Mouse (Mus musculus) liver, embryonic 13.5 days (tissue): Measurements from ENCODE around the gene Antxr1. TPM values are rescaled to one million over a fixed set of nuclear protein-coding genes. Genes with fewer than 3 reads are reported as not detected.

Source experiments
- ATAC-seq: fragments of 200-750 bp; cut with Nextera tagmentation; 2 replicates; pipeline ENCODE4 v1.8.0; 2017; ENCODE audit warnings: low read depth, mild to moderate bottlenecking, moderate number of reproducible peaks, moderate library complexity
- DNase-seq: peaks from one replicate; pipeline ENCODE4 v3.0.0; 2022
- H3K27ac ChIP-seq: fragments of 300-500 bp; sonication (generic); 2 replicates; pipeline ENCODE4 v1.5.1; 2015; ENCODE audit warnings: moderate library complexity, mild to moderate bottlenecking, inconsistent platforms
- H3K27me3 ChIP-seq: fragments of 300-500 bp; sonication (generic); 2 replicates; pipeline ENCODE4 v1.6.1; 2015; ENCODE audit warnings: mild to moderate bottlenecking, inconsistent platforms
- H3K36me3 ChIP-seq: fragments of 300-500 bp; sonication (generic); 2 replicates; pipeline ENCODE4 v1.6.1; 2015; ENCODE audit warnings: mild to moderate bottlenecking, inconsistent platforms
- H3K4me1 ChIP-seq: fragments of 300-500 bp; sonication (generic); replicated peaks from 2 replicates; pipeline ENCODE4 v1.6.1; 2015; ENCODE audit warnings: inconsistent platforms
- H3K4me2 ChIP-seq: fragments of 300-500 bp; sonication (generic); 2 replicates; pipeline ENCODE4 v1.6.1; 2015; ENCODE audit warnings: inconsistent platforms, mild to moderate bottlenecking, moderate library complexity
- H3K4me3 ChIP-seq: fragments of 300-500 bp; sonication (generic); replicated peaks from 2 replicates; pipeline ENCODE4 v1.5.1; 2015; ENCODE audit warnings: mild to moderate bottlenecking, inconsistent platforms
- H3K9ac ChIP-seq: fragments of 300-500 bp; sonication (generic); 2 replicates; pipeline ENCODE4 v1.6.1; 2015; ENCODE audit warnings: mild to moderate bottlenecking, inconsistent platforms
- H3K9me3 ChIP-seq: fragments of 300-500 bp; sonication (generic); replicated peaks from 2 replicates; pipeline ENCODE4 v1.6.1; 2016; ENCODE audit warnings: inconsistent platforms
- WGBS: fragments of 180-500 bp; shearing (Covaris S2); methylation state at CpG from one replicate; pipeline ENCODE4 v1.1.7; 2015; ENCODE audit not compliant: insufficient replicate concordance; 5-methylcytosine and 5-hydroxymethylcytosine counted together
- polyA plus RNA-seq: library from polyadenylated mRNA; unstranded; fragments of >200 nt; fragmentation: Nextera tagmentation; extraction: Ambion mirVana; gene quantifications from 2 replicates; pipeline ENCODE4 v1.2.1, GENCODE M21; 2015

The Antxr1 gene
- polyA plus RNA-seq, 1 experiment from 2014 or later, result 0.51 TPM

GRCm38 (mm10) chr6:87270452-87270851 lies 65.2 kb downstream of the Antxr1 start:
- Histone ChIP-seq H3K27me3 (0 out of 2 replicates have a peak, but pooled peaks cover 4% of the 10 kb centered on the region), H3K4me3 (no peak overlapping the region), H3K27ac (no peak overlapping the region), H3K36me3 (no peaks in the 10 kb centered on the region), H3K4me2 (no peak overlapping the region), H3K4me1 (no peaks in the 10 kb centered on the region), H3K9ac (no peak overlapping the region), H3K9me3 (peaks cover 6% of the 10 kb centered on the region; the same call in 1 of the 2 replicates)
- 36% methylated on average over 7 of the region's 7 CpGs for WGBS
- ATAC-seq, result no peak
- no peak for DNase-seq

- Histone ChIP-seq H3K4me1 (no peaks in the 10 kb centered on the region), H3K4me2 (no peak overlapping the region), H3K27me3 (0 out of 2 replicates have a peak, but pooled peaks cover 4% of the 10 kb centered on the region), H3K9ac (no peak overlapping the region), H3K9me3 (peaks cover 6% of the 10 kb centered on the region; the same call in 1 of the 2 replicates), H3K36me3 (no peaks in the 10 kb centered on the region), H3K27ac (no peak overlapping the region), H3K4me3 (no peak overlapping the region)
- no peak for ATAC-seq
- DNase-seq, result no peak
- 68% methylated on average over 7 of the region's 7 CpGs for WGBS
These were observed 65.7 kb downstream of the Antxr1 start for GRCm38 (mm10) chr6:87269950-87270349.

- Histone ChIP-seq H3K27me3 (no peaks in the 10 kb centered on the region), H3K36me3 (no peaks in the 10 kb centered on the region), H3K4me2 (no peak overlapping the region), H3K9ac (no peak overlapping the region), H3K9me3 (no peaks in the 10 kb centered on the region), H3K4me1 (no peaks in the 10 kb centered on the region), H3K4me3 (no peak overlapping the region), H3K27ac (no peak overlapping the region)
- DNase-seq (no peak), ATAC-seq (no peak)
- 44% methylated on average over 2 of the region's 2 CpGs for WGBS
These were observed 73.0 kb downstream of the Antxr1 start for GRCm38 (mm10) chr6:87262666-87263065.

- Histone ChIP-seq H3K36me3 (no peaks in the 10 kb centered on the region), H3K9ac (no peak overlapping the region), H3K4me3 (no peak overlapping the region), H3K4me2 (no peak overlapping the region), H3K27me3 (0 out of 2 replicates have a peak, but pooled peaks cover 2% of the 10 kb centered on the region), H3K9me3 (no peaks in the 10 kb centered on the region), H3K27ac (no peak overlapping the region), H3K4me1 (no peaks in the 10 kb centered on the region)
- ATAC-seq (no peak), DNase-seq (no peak)
- 50% methylated on average over 5 of the region's 5 CpGs for WGBS
These were observed 76.6 kb downstream of the Antxr1 start for GRCm38 (mm10) chr6:87258976-87259375.

- Histone ChIP-seq H3K27ac (no peak overlapping the region), H3K36me3 (no peaks in the 10 kb centered on the region), H3K4me1 (no peaks in the 10 kb centered on the region), H3K9me3 (no peaks in the 10 kb centered on the region), H3K27me3 (0 out of 2 replicates have a peak, but pooled peaks cover 2% of the 10 kb centered on the region), H3K4me3 (no peak overlapping the region), H3K9ac (no peak overlapping the region), H3K4me2 (no peak overlapping the region)
- no peak for DNase-seq
- 64% methylated on average over 7 of the region's 7 CpGs for WGBS
- no peak for ATAC-seq
These were observed 77.4 kb downstream of the Antxr1 start for GRCm38 (mm10) chr6:87257981-87258775.

- no peaks in the 10 kb centered on the region for H3K4me1 ChIP-seq
- H3K27me3 ChIP-seq, result 0 out of 2 replicates have a peak, but pooled peaks cover 2% of the 10 kb centered on the region
- no peak overlapping the region for H3K27ac ChIP-seq
- no peak overlapping the region for H3K4me2 ChIP-seq
- H3K4me3 ChIP-seq, result no peak overlapping the region
- DNase-seq, result no peak
- no peak overlapping the region for H3K9ac ChIP-seq
- no peak for ATAC-seq
- 74% methylated on average over 4 of the region's 4 CpGs for WGBS
- H3K9me3 ChIP-seq, result no peaks in the 10 kb centered on the region
- no peaks in the 10 kb centered on the region for H3K36me3 ChIP-seq
These were observed 78.2 kb downstream of the Antxr1 start for GRCm38 (mm10) chr6:87257471-87257870.

- DNase-seq, result no peak
- Histone ChIP-seq H3K36me3 (no peaks in the 10 kb centered on the region), H3K27ac (no peak overlapping the region), H3K27me3 (0 out of 2 replicates have a peak, but pooled peaks cover 2% of the 10 kb centered on the region), H3K4me3 (no peak overlapping the region), H3K4me1 (no peaks in the 10 kb centered on the region), H3K9me3 (no peaks in the 10 kb centered on the region), H3K4me2 (no peak overlapping the region), H3K9ac (no peak overlapping the region)
- no peak for ATAC-seq
- WGBS, result 27% methylated on average over 12 of the region's 12 CpGs
These were observed 80.0 kb downstream of the Antxr1 start for GRCm38 (mm10) chr6:87255668-87256067.

- no peak overlapping the region for H3K4me3 ChIP-seq
- no peak overlapping the region for H3K9ac ChIP-seq
- no peaks in the 10 kb centered on the region for H3K9me3 ChIP-seq
- H3K4me1 ChIP-seq, result no peaks in the 10 kb centered on the region
- no peak for DNase-seq
- WGBS, result 28% methylated on average over 7 of the region's 7 CpGs
- no peak overlapping the region for H3K27ac ChIP-seq
- 0 out of 2 replicates have a peak, but pooled peaks cover 2% of the 10 kb centered on the region for H3K27me3 ChIP-seq
- no peak for ATAC-seq
- H3K4me2 ChIP-seq, result no peak overlapping the region
- no peaks in the 10 kb centered on the region for H3K36me3 ChIP-seq
These were observed 80.9 kb downstream of the Antxr1 start for GRCm38 (mm10) chr6:87254756-87255155.

GRCm38 (mm10) chr6:87251716-87252115 lies 83.9 kb downstream of the Antxr1 start:
- H3K27me3 ChIP-seq, result 0 out of 2 replicates have a peak, but pooled peaks cover 2% of the 10 kb centered on the region
- DNase-seq (no peak), ATAC-seq (no peak)
- no peaks in the 10 kb centered on the region for H3K36me3 ChIP-seq
- no peak overlapping the region for H3K9ac ChIP-seq
- H3K9me3 ChIP-seq, result no peaks in the 10 kb centered on the region
- no peak overlapping the region for H3K27ac ChIP-seq
- H3K4me3 ChIP-seq, result no peak overlapping the region
- 76% methylated on average over 5 of the region's 5 CpGs for WGBS
- H3K4me1 ChIP-seq, result peaks cover 11% of the 10 kb centered on the region; the same call in 1 of the 2 replicates
- no peak overlapping the region for H3K4me2 ChIP-seq

GRCm38 (mm10) chr6:87250701-87251100 lies 84.9 kb downstream of the Antxr1 start:
- H3K4me1 ChIP-seq, result peaks cover 11% of the 10 kb centered on the region; the same call in 1 of the 2 replicates
- H3K9me3 ChIP-seq, result no peaks in the 10 kb centered on the region
- no peak for DNase-seq
- no peaks in the 10 kb centered on the region for H3K36me3 ChIP-seq
- H3K4me2 ChIP-seq, result no peak overlapping the region
- no peak for ATAC-seq
- no peaks in the 10 kb centered on the region for H3K27me3 ChIP-seq
- H3K4me3 ChIP-seq, result no peak overlapping the region
- no peak overlapping the region for H3K27ac ChIP-seq
- WGBS, result 80% methylated on average over 3 of the region's 3 CpGs
- H3K9ac ChIP-seq, result no peak overlapping the region

- ATAC-seq (no peak), DNase-seq (no peak)
- no peak overlapping the region for H3K27ac ChIP-seq
These were observed 87.3 kb downstream of the Antxr1 start for GRCm38 (mm10) chr6:87248226-87248834.

More at GRCm38 (mm10) chr6:87248226-87248834, 87.3 kb downstream of the Antxr1 start:
- Histone ChIP-seq H3K9ac (no peak overlapping the region), H3K9me3 (no peaks in the 10 kb centered on the region), H3K4me3 (no peak overlapping the region), H3K4me2 (no peak overlapping the region), H3K36me3 (no peaks in the 10 kb centered on the region), H3K27me3 (no peaks in the 10 kb centered on the region), H3K4me1 (peaks cover 11% of the 10 kb centered on the region; the same call in 1 of the 2 replicates)
- 62% methylated on average over 9 of the region's 9 CpGs for WGBS
